Mouse (Mus musculus) kidney, adult 8-10 months (tissue): ENCODE measurements around the gene Tbk1.

ENCODE experiments used
- DNase-seq, 2 experiments: peaks; one replicate each; pipeline ENCODE4 v3.0.0; 2022

Gene Tbk1

DNA sequence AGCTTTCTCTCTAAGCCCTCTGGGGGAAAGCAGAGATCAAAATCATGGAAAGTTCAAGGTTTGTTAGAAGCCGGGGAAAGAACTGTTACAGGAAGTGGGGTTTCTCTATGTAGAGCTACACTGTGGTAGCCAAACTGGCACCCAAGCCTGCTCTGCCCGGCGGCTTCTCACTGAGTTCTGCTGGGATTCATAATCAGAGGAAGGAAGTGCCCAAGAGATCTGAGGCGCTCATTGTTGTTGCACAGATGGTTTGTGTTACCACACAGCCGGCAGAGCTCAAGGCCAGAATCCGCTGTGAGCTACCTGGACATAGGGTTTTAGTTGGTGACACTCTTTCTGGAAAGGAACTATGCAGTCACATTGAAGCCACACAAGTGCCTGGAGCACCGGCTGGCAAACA is 88.6 kb downstream of the Tbk1 start:
- DNase-seq = no peak

DNA sequence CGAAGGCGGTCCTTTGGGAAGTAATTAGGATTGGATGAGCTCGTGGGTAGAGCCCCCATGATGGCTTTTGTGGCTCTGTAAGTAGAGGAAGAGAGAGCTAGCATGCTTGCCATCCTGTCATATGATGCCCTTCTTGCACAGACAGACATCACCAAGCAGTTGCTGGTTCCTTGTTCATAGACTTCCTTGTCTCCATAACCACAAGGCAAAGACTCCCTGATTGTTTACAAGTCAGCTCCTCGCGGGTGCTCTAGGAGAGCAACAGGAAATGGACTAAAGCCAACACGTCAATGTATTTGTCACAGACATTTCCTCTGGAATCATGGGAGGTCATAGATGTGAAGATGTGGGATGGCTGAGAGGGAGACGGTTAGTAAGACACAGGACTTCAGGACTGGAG is 90.0 kb downstream of the Tbk1 start:
- peak in 1 of 2 experiments; percentile 66 for DNase-seq
